Mouse (Mus musculus) T-helper 1 cell (primary cell): ENCODE measurements at regions not wholly inside any gene's neighbourhood (a gene's known extent, or its start where the extent isn't known, plus 50 kb on each side); places are given as distances from the start of the nearest gene placed in this dataset.
"Not testable (repeated sequence)": the region's sequence is repeated elsewhere in the genome, so short reads cannot be mapped to it uniquely, and the experiment has no call there.

Experiments used
- in situ Hi-C: fragments of 300-600 bp; cut with MboI, MseI; formaldehyde crosslinking; loops from one replicate; pipeline ENCODE4 v1.15.1; 2025; ENCODE audit warnings: high pct_unique_total_duplicates

- in situ Hi-C loops, result no loop called here
Observed at GRCm38 (mm10) chr5:60228966-60229365, 1579.7 kb upstream of the G6pd2 start.

DNA sequence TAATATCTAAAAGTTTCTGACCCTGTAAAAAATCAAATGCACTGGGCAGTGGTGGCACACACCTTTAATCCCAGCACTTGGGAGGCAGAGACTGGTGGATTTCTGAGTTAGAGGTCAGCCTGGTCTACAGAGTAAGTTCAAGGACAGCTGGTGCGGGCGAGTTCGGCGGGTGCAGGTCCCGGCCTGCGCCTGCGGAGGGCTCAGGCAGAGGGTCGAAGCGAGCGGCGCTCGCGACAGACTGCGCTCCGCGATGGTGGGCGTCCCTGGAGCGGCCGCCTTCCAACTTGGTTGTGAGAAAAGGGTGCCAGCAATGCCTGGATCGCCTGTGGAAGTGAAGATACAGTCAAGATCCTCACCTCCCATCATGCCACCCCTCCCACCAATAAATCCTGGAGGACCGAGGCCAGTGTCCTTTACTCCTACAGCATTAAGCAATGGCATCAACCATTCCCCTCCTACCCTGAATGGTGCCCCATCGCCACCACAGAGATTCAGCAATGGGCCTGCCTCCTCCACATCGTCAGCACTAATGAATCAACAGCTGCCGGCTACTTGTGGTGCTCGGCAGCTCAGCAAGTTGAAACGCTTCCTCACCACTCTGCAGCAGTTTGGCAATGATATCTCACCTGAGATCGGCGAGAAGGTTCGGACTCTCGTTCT, 1577.3 kb upstream of the G6pd2 start:
- in situ Hi-C loops, result not testable (repeated sequence)

DNA sequence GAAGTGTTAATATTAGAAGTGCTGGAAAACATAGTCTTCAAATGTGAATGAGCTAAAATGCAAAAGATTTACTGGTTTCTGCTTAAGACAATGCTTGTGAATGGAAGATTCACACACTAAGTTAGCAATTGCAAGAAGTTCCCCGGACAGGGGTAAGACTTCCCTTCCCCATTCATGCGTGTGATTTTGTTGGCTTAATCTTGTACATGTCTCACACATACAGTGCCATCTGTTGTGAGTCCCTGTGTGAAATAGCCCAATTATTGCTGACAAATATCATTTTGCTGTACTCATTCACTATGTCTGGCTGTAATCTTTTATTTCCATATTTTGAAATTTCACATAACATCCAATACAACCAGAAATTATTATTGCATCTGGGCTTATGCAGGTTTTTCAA, 1564.4 kb upstream of the G6pd2 start:
- in situ Hi-C loops, result loop anchor here (10.0 kb wide), 1 partner anchor 381 kb away; no protein-coding TSS in a partner anchor

DNA sequence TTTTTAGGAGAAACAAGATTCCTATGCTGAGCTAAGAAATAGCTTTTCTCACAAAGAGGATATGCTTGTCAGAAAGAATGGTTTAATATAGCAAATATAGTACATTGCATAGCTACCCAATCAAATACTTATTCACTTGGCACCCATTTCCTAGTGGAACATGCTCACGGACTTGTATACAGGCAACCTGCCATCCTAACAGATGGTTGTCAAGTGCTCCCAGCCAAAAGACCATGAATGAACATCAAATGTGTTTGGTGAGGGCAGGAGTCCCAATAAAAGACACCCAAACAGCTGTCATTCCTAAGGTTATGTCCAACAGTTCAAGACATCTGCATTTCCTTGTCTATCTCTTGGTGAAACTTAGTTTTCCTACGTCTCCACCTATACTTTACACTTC, 1531.9 kb upstream of the G6pd2 start:
- in situ Hi-C loops, result no loop called here
